Mouse (Mus musculus): ENCODE data around the gene Rgs19. TPM values are rescaled to one million over a fixed set of nuclear protein-coding genes. Genes with fewer than 3 reads are reported as not detected.

Rgs19 gene
- polyA plus RNA-seq (2014; fragmentation: Nextera tagmentation; extraction: Ambion mirVana), result 64.2 and 68.9 TPM in 2 replicates

DNA sequence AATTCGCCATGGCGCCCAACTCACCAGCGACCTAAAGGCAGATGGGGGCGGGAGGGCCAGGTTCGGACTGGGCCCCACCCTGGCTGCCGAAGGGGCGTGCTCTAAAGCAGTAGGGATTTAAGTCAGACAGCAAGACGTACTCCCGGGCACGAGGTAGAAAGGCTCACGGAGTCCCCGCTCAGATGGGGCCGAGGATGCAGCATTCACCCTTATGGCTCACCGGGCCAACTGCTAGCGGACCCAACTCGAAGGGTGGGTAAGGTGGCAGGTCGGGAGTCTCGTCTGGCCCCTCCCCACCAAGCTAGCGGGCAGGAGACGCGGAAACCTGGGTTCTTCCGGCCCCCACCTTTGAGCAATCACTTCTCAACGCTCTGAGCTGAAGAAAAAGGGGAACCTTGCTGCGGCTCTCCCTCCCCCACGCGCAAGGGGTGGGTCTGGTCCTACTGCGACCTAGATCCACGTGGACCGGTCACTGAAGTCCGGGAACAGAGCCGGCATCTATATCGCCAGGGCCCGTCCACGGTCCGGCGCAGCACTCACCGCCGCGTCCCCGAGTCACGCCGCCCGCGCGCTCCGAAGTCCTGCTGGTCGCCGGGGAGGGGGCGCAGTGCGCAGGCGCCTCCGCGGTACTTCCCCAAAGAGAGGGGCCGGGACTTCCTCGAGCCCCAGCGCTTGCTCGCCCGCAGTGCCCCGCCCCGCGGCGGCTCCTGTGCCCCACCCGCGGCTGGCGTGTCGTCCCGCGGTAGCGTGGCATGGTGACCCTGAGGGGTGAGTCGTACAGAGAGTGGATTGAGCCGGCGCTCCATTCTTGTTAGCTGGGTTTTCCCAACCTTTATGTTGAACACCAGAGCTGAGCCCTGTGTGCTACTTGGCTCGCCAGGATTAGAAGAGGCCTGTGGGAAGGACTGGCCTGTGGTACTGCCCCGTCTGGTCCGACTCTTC lies at the start of gene Rgs19:
Gene Rgs19, minus strand, starts transcription at position 639 of the 942 bp plus-strand sequence.
- H3K4me3 ChIP-seq (ENCODE audit: low read depth, low read length), result peak within 1 kb of the TSS; percentile 52
- peak within 1 kb of the TSS; percentile 98 for H3K4me2 ChIP-seq (ENCODE audit: low read length)
- WGBS, result under 1% methylated on average over 72 of the region's 75 CpGs
- peak within 1 kb of the TSS; percentile 69 for H3K9ac ChIP-seq (ENCODE audit: low read length)
- H3K9me3 ChIP-seq (ENCODE audit: control insufficient read depth, low read length), result no peaks in the 10 kb centered on the region
- H3K36me3 ChIP-seq (ENCODE audit: control insufficient read depth, insufficient read depth, low read length), result peaks cover 11% of the 10 kb centered on the region
- ATAC-seq (replicated peaks; ENCODE audit: low FRiP score, low TSS enrichment, low read depth) (peak; percentile 79), DNase-seq (ENCODE audit: low spot score) (peak; percentile 83)
- H3K27me3 ChIP-seq (replicated peaks; ENCODE audit: control insufficient read depth, insufficient read depth, low read length), result no peaks in the 10 kb centered on the region
- H3K4me1 ChIP-seq (replicated peaks; ENCODE audit: control insufficient read depth, insufficient read depth, low read length), result peaks cover 6% of the 10 kb centered on the region; the same call in 1 of the 2 replicates
- 0 out of 2 replicates have a peak within 1 kb of the TSS, but pooled peaks have one; percentile 38 for H3K27ac ChIP-seq (ENCODE audit: low read depth)

- Histone ChIP-seq H3K36me3 (ENCODE audit: control insufficient read depth, insufficient read depth, low read length) (no peaks in the 10 kb centered on the region), H3K4me2 (ENCODE audit: low read length) (no peak overlapping the region), H3K9ac (ENCODE audit: low read length) (no peak overlapping the region), H3K27me3 (replicated peaks; ENCODE audit: control insufficient read depth, insufficient read depth, low read length) (no peaks in the 10 kb centered on the region), H3K9me3 (ENCODE audit: control insufficient read depth, low read length) (no peaks in the 10 kb centered on the region), H3K4me1 (replicated peaks; ENCODE audit: control insufficient read depth, insufficient read depth, low read length) (no peaks in the 10 kb centered on the region), H3K27ac (ENCODE audit: low read depth) (no peak overlapping the region), H3K4me3 (ENCODE audit: low read depth, low read length) (no peak overlapping the region)
- WGBS, result 62% methylated on average over 3 of the region's 3 CpGs
- DNase-seq (ENCODE audit: low spot score) (no peak), ATAC-seq (replicated peaks; ENCODE audit: low FRiP score, low TSS enrichment, low read depth) (no peak)
Observed at GRCm38 (mm10) chr2:181730051-181730450, 36.3 kb upstream of the Rgs19 start.

GRCm38 (mm10) chr2:181727659-181728262 lies 34.0 kb upstream of the Rgs19 start:
- Histone ChIP-seq H3K4me1 (replicated peaks; ENCODE audit: control insufficient read depth, insufficient read depth, low read length) (no peaks in the 10 kb centered on the region), H3K27ac (ENCODE audit: low read depth) (no peak overlapping the region), H3K4me3 (ENCODE audit: low read depth, low read length) (no peak overlapping the region), H3K27me3 (replicated peaks; ENCODE audit: control insufficient read depth, insufficient read depth, low read length) (no peaks in the 10 kb centered on the region), H3K4me2 (ENCODE audit: low read length) (no peak overlapping the region), H3K9me3 (ENCODE audit: control insufficient read depth, low read length) (no peaks in the 10 kb centered on the region), H3K36me3 (ENCODE audit: control insufficient read depth, insufficient read depth, low read length) (no peaks in the 10 kb centered on the region), H3K9ac (ENCODE audit: low read length) (no peak overlapping the region)
- 55% methylated on average over 9 of the region's 9 CpGs for WGBS
- ATAC-seq (replicated peaks; ENCODE audit: low FRiP score, low TSS enrichment, low read depth) (no peak), DNase-seq (ENCODE audit: low spot score) (no peak)

DNA sequence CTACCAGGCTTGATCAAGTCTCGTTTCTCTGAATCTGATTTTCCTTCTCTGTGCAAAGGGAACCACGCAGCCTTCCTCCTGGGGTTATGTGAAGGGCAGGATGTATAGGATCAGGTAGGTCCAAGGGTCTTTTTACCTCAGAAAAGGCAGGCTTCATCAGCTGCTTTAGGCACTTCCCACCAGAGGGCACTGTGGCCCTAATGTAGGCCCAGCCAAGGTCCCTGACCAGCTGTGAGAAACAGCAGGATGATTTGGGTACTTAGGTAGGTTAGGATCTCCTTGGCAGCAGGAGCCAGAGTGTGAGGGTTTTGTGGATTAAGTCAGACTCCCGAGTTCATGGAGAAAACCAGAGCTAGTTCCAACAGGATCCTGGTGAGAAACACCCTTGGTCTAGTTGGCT lies 28.4 kb upstream of the Rgs19 start:
- Histone ChIP-seq H3K4me3 (ENCODE audit: low read depth, low read length) (no peak overlapping the region), H3K9ac (ENCODE audit: low read length) (no peak overlapping the region), H3K4me2 (ENCODE audit: low read length) (no peak overlapping the region), H3K27ac (ENCODE audit: low read depth) (no peak overlapping the region), H3K27me3 (replicated peaks; ENCODE audit: control insufficient read depth, insufficient read depth, low read length) (no peaks in the 10 kb centered on the region), H3K9me3 (ENCODE audit: control insufficient read depth, low read length) (no peaks in the 10 kb centered on the region), H3K36me3 (ENCODE audit: control insufficient read depth, insufficient read depth, low read length) (no peaks in the 10 kb centered on the region), H3K4me1 (replicated peaks; ENCODE audit: control insufficient read depth, insufficient read depth, low read length) (no peaks in the 10 kb centered on the region)
- peak; percentile 56 for DNase-seq (ENCODE audit: low spot score)
- 19% methylated on average over 3 of the region's 3 CpGs for WGBS
- ATAC-seq (replicated peaks; ENCODE audit: low FRiP score, low TSS enrichment, low read depth), result 0 out of 2 replicates have a peak, but pooled peaks have one; percentile 53

DNA sequence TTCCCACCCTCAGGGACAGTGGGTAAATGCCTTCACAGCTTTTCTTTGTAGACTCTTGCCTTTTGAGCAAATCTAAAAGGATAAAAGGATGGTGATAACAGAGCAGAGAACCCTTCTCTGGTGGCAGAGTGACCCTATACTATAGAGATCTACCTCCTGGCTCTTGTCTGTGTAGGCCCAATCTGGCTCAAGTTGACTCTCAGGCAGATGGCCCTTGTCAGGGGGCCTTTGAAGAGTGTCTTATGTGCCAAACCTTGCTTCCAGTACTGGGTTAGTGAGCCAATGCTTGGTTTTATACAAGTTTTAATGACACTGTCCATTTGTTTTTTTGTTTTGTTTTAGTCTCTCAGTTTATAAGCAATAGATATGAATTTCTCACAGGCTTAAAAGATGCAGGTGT lies 27.4 kb upstream of the Rgs19 start:
- Histone ChIP-seq H3K4me2 (ENCODE audit: low read length) (no peak overlapping the region), H3K4me1 (replicated peaks; ENCODE audit: control insufficient read depth, insufficient read depth, low read length) (no peaks in the 10 kb centered on the region), H3K27me3 (replicated peaks; ENCODE audit: control insufficient read depth, insufficient read depth, low read length) (no peaks in the 10 kb centered on the region), H3K36me3 (ENCODE audit: control insufficient read depth, insufficient read depth, low read length) (no peaks in the 10 kb centered on the region), H3K4me3 (ENCODE audit: low read depth, low read length) (no peak overlapping the region), H3K27ac (ENCODE audit: low read depth) (no peak overlapping the region), H3K9ac (ENCODE audit: low read length) (no peak overlapping the region), H3K9me3 (ENCODE audit: control insufficient read depth, low read length) (no peaks in the 10 kb centered on the region)
- ATAC-seq (replicated peaks; ENCODE audit: low FRiP score, low TSS enrichment, low read depth), result no peak
- DNase-seq (ENCODE audit: low spot score), result peak; percentile 24

DNA sequence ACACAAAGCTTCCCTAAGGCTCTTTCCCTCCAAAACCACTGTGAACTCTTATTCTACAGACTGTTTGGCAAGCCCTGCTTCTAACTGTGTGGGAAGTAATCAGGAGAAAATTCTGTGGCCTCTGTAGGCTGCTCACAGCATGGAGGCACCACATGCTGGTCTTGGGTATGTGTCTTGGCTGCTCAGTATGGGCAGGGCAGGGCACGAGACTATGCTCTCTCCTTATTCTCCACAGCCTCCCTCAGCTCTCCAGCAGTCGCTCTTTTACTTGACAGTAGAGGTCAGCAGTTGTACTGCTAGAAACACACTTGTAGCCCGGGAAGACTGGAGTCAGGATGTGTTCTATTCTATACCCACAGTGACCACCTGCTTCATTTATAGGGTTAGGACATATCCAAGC lies 26.3 kb upstream of the Rgs19 start:
- H3K27ac ChIP-seq (ENCODE audit: low read depth), result no peak overlapping the region
- WGBS, result 30% methylated on average over 3 of the region's 3 CpGs
- no peaks in the 10 kb centered on the region for H3K36me3 ChIP-seq (ENCODE audit: control insufficient read depth, insufficient read depth, low read length)
- ATAC-seq (replicated peaks; ENCODE audit: low FRiP score, low TSS enrichment, low read depth) (no peak), DNase-seq (ENCODE audit: low spot score) (peak; percentile 32)
- no peak overlapping the region for H3K4me3 ChIP-seq (ENCODE audit: low read depth, low read length)
- H3K4me1 ChIP-seq (replicated peaks; ENCODE audit: control insufficient read depth, insufficient read depth, low read length), result 0 out of 2 replicates have a peak, but pooled peaks cover under 1% of the 10 kb centered on the region
- no peak overlapping the region for H3K9ac ChIP-seq (ENCODE audit: low read length)
- no peaks in the 10 kb centered on the region for H3K27me3 ChIP-seq (replicated peaks; ENCODE audit: control insufficient read depth, insufficient read depth, low read length)
- no peaks in the 10 kb centered on the region for H3K9me3 ChIP-seq (ENCODE audit: control insufficient read depth, low read length)
- H3K4me2 ChIP-seq (ENCODE audit: low read length), result no peak overlapping the region

DNA sequence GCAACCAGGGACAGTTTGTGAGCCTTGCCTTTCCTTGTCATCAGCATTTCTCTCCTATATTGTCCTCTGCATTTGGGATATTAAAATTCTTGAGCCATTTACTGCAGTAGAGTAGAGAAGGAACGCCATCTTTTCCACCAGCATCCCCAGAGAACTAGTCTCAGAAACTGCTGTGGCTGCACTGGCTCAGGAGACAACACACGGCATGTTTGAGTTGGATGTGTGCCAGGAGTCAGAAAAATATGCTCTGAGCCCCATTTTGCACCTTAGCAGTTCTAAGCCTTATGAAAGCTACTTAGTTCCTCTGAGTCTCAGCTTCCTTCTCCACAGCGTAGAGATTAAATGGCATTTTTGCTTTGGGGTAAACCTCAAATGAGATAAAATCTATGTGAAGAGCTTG lies 23.2 kb upstream of the Rgs19 start:
- Histone ChIP-seq H3K27me3 (replicated peaks; ENCODE audit: control insufficient read depth, insufficient read depth, low read length) (no peaks in the 10 kb centered on the region), H3K4me1 (replicated peaks; ENCODE audit: control insufficient read depth, insufficient read depth, low read length) (0 out of 2 replicates have a peak, but pooled peaks cover 4% of the 10 kb centered on the region), H3K27ac (ENCODE audit: low read depth) (no peak overlapping the region), H3K9ac (ENCODE audit: low read length) (no peak overlapping the region), H3K9me3 (ENCODE audit: control insufficient read depth, low read length) (no peaks in the 10 kb centered on the region), H3K4me3 (ENCODE audit: low read depth, low read length) (no peak overlapping the region), H3K4me2 (ENCODE audit: low read length) (no peak overlapping the region), H3K36me3 (ENCODE audit: control insufficient read depth, insufficient read depth, low read length) (no peaks in the 10 kb centered on the region)
- no peak for ATAC-seq (replicated peaks; ENCODE audit: low FRiP score, low TSS enrichment, low read depth)
- WGBS, result 59% methylated on average over 3 of the region's 3 CpGs
- DNase-seq (ENCODE audit: low spot score), result peak; percentile 44

- DNase-seq (ENCODE audit: low spot score) (peak; percentile 42), ATAC-seq (replicated peaks; ENCODE audit: low FRiP score, low TSS enrichment, low read depth) (no peak)
- Histone ChIP-seq H3K4me3 (ENCODE audit: low read depth, low read length) (0 out of 2 replicates have a peak overlapping the region, but pooled peaks have one; percentile 14), H3K27me3 (replicated peaks; ENCODE audit: control insufficient read depth, insufficient read depth, low read length) (no peaks in the 10 kb centered on the region), H3K9me3 (ENCODE audit: control insufficient read depth, low read length) (no peaks in the 10 kb centered on the region), H3K27ac (ENCODE audit: low read depth) (no peak overlapping the region), H3K4me2 (ENCODE audit: low read length) (peak overlapping the region; percentile 31), H3K4me1 (replicated peaks; ENCODE audit: control insufficient read depth, insufficient read depth, low read length) (0 out of 2 replicates have a peak, but pooled peaks cover 4% of the 10 kb centered on the region), H3K36me3 (ENCODE audit: control insufficient read depth, insufficient read depth, low read length) (no peaks in the 10 kb centered on the region), H3K9ac (ENCODE audit: low read length) (no peak overlapping the region)
- 69% methylated on average over 3 of the region's 3 CpGs for WGBS
Observed at GRCm38 (mm10) chr2:181715382-181715781, 21.6 kb upstream of the Rgs19 start.

All from intestine, embryonic 14.5 days (tissue).